Mouse (Mus musculus) thymus, adult 18-20 months (tissue): Measurements from ENCODE around the gene Vmn1r175.
"Not testable (repeated sequence)": the region's sequence is repeated elsewhere in the genome, so short reads cannot be mapped to it uniquely, and the experiment has no call there.

ENCODE experiments used
- DNase-seq, 2 experiments: peaks; one replicate each; pipeline ENCODE4 v3.0.0; 2022; ENCODE audit warnings: mixed read lengths in 2 of 2

The Vmn1r175 gene

DNA sequence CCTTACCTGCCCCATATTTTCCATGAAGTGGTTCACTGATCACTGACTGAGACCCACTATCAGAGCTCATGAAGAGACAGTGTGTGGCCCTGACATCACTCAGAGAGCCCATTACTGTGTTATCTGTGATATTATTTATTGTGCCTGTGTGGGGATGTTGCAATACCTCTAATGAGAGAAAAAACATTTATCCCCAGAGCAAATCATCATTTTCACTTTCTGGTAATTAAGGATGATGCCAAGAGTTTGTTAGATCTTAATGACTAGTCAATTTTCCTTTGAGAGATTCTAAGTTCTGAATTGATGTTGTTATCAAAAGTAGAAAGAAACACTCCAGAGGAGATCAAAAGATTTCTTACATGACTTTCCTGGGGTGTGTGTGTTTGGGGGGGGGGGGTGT is at the start of gene Vmn1r175:
Gene Vmn1r175 (minus strand): TSS at position 101 of the 400 bp plus-strand sequence.
- DNase-seq, result not testable (repeated sequence)

DNA sequence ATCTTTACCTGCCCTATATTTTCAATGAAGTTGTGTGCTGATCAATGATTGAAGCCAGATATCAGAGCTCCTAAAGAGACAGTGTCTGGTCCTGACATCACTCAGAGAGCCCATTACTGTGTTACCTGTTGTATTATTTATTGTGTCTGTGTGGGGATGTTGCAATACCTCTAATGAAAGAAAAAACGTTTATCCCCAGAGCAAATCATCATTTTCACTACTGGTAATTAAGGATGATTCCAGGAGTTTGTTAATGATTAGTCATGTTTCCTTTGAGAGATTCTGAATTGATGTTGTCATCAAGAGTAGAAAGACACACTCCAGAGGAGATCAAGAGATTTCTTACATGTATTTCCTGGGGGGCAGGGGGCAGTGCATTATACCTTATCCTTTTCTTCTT is 26.8 kb upstream of the Vmn1r175 start, which contains the start of gene Vmn1r176:
Gene Vmn1r176 (minus strand): TSS at position 101 of the 400 bp plus-strand sequence.
- not testable (repeated sequence) for DNase-seq

- DNase-seq, result no peak
Observed at GRCm38 (mm10) chr7:23784526-23784925, 25.9 kb downstream of the Vmn1r175 start.
